ENCODE assay signal across 14 mouse cellular contexts in the genomic region with DNA sequence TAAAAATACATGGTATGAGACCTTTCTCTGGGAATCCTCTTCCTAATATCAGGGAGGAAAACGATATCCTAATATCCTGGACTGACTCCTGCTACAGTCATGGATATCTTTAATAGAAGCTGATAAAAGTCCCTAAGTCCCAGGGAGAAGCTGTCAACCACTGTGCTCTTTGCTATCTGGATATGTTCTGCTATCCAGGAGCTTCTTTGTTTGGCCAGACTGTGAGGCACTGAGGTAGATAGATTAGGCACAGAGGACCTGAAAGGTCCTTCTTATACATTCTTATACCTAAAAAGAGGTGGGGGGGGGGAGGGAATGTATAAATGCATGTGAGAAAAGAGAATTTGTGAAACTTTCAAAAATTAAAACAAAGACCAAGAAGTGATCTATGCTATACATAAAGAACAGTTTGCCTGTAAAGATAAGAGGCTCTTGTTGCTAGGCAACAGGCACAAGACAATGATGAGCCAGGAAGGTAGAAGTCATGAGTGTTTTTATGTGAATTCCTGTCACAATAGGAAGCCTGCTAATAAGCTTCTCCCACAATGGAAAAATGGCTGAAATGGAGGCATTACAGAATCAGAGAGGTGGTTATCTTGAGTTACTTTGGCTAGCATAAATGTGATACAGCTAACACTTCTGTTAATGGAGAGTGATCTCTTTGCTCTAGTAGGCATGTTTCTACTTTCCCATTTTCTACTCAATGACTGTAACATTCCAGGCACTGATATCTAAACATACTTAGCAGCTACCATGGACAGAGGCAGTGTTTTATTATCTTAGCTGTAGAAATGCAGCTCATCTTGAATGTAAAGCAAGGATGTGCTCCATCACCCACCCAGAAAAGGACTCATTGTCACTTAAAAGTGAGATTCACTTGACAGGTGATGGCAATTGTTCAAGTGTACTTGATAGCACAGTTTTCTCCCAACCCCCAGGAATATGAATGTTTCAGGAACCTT.
DNase-seq lines count a peak whose midpoint lies in the region; ATAC-seq and TF ChIP-seq lines count a peak whose summit lies in the region.
"Had no signal": no experiment of that assay in that cellular context is flagged by ENCODE, and none has a peak within 500 bp of the region (broad histone marks: within the 10 kb centered on the region; RNA-seq: fewer than 3 reads in every experiment).

No protein-coding gene starts in this region.

- H3K4me1 ChIP-seq in forebrain, embryonic 12.5 days: peaks cover 7% of the 10 kb centered on the region
- H3K4me1 ChIP-seq in forebrain, embryonic 10.5 days: peaks cover 7% of the 10 kb centered on the region
- no peaks in the 10 kb centered on the region for H3K4me1 ChIP-seq in neural tube, embryonic 12.5 days
- no peaks in the 10 kb centered on the region; the same call in 1 of the 2 replicates for H3K4me1 ChIP-seq in hindbrain, postnatal 0 days (ENCODE audit: insufficient read depth, low read length)
- H3K4me1 ChIP-seq: heart, embryonic 12.5 days had no signal

- no peak overlapping the region for H3K4me2 ChIP-seq in forebrain, embryonic 12.5 days
- H3K4me2 ChIP-seq in neural tube, embryonic 12.5 days (replicated peaks): no peak overlapping the region
- H3K4me2 ChIP-seq in hindbrain, postnatal 0 days (ENCODE audit: low read depth, low read length): no peak overlapping the region
- H3K4me2 ChIP-seq: heart, embryonic 12.5 days; liver, embryonic 11.5 days had no signal

- H3K27me3 ChIP-seq in forebrain, embryonic 12.5 days: no peaks in the 10 kb centered on the region
- no peaks in the 10 kb centered on the region for H3K27me3 ChIP-seq in forebrain, embryonic 10.5 days (ENCODE audit: poor library complexity, severe bottlenecking)
- no peaks in the 10 kb centered on the region for H3K27me3 ChIP-seq in neural tube, embryonic 12.5 days (replicated peaks)
- no peaks in the 10 kb centered on the region for H3K27me3 ChIP-seq in hindbrain, postnatal 0 days (ENCODE audit: insufficient read depth, low read length)
- H3K27me3 ChIP-seq: heart, embryonic 12.5 days had no signal

- no peak for DNase-seq in forebrain, embryonic 10.5 days (ENCODE audit: extremely low spot score, low spot score)
- DNase-seq in neural tube, embryonic 10.5 days (ENCODE audit: extremely low spot score, low spot score): no peak
- peak; percentile 56 for DNase-seq in hindbrain, postnatal 0 days (ENCODE audit: low spot score)
- no peak for DNase-seq in cerebellum, postnatal 10 days
- DNase-seq in adrenal gland, postnatal 10 days: no peak
- DNase-seq in cerebellum, adult 11-12 months: no peak
- DNase-seq: adrenal gland, postnatal 25 days; gastrocnemius, postnatal 36 days; layer of hippocampus, adult 9-11 months had no signal

- no peak overlapping the region for H3K4me3 ChIP-seq in forebrain, embryonic 12.5 days (replicated peaks)
- H3K4me3 ChIP-seq in forebrain, embryonic 10.5 days: no peak overlapping the region
- no peak overlapping the region for H3K4me3 ChIP-seq in neural tube, embryonic 12.5 days
- no peak overlapping the region for H3K4me3 ChIP-seq in hindbrain, postnatal 0 days (ENCODE audit: low read length)
- H3K4me3 ChIP-seq: heart, embryonic 12.5 days had no signal

- no peak overlapping the region for H3K9ac ChIP-seq in forebrain, embryonic 12.5 days
- H3K9ac ChIP-seq in neural tube, embryonic 12.5 days: no peak overlapping the region
- no peak overlapping the region for H3K9ac ChIP-seq in hindbrain, postnatal 0 days (replicated peaks; ENCODE audit: low read length)
- H3K9ac ChIP-seq: heart, embryonic 12.5 days had no signal

- no peaks in the 10 kb centered on the region for H3K9me3 ChIP-seq in forebrain, embryonic 12.5 days
- no peaks in the 10 kb centered on the region for H3K9me3 ChIP-seq in forebrain, embryonic 10.5 days
- H3K9me3 ChIP-seq in neural tube, embryonic 12.5 days: no peaks in the 10 kb centered on the region
- no peaks in the 10 kb centered on the region for H3K9me3 ChIP-seq in hindbrain, postnatal 0 days (ENCODE audit: low read length)
- H3K9me3 ChIP-seq: heart, embryonic 12.5 days had no signal

- ATAC-seq in forebrain, embryonic 12.5 days (ENCODE audit: low FRiP score): peak; percentile 70; the same call in 1 of the 2 replicates
- ATAC-seq in neural tube, embryonic 12.5 days (ENCODE audit: low FRiP score, low read depth): 0 out of 2 replicates have a peak, but pooled peaks have one; percentile 33
- 0 out of 2 replicates have a peak, but pooled peaks have one; percentile 49 for ATAC-seq in hindbrain, postnatal 0 days
- ATAC-seq: lung, postnatal 0 days had no signal

- no peak overlapping the region for H3K27ac ChIP-seq in forebrain, embryonic 12.5 days
- H3K27ac ChIP-seq in forebrain, embryonic 10.5 days: no peak overlapping the region
- no peak overlapping the region for H3K27ac ChIP-seq in neural tube, embryonic 12.5 days
- H3K27ac ChIP-seq in hindbrain, postnatal 0 days: no peak overlapping the region

- no peak for TF ChIP-seq CTCF in hindbrain, postnatal 0 days (IDR thresholded peaks at IDR 0.05; ENCODE audit: low read depth)

- WGBS in forebrain, embryonic 12.5 days: 88% methylated on average over 1 of the region's 1 CpGs
- 85% methylated on average over 1 of the region's 1 CpGs for WGBS in forebrain, embryonic 10.5 days
- 88% methylated on average over 1 of the region's 1 CpGs for WGBS in neural tube, embryonic 12.5 days
- WGBS in hindbrain, postnatal 0 days: 57% methylated on average over 1 of the region's 1 CpGs

- no peaks in the 10 kb centered on the region for H3K36me3 ChIP-seq in forebrain, embryonic 12.5 days (replicated peaks)
- no peaks in the 10 kb centered on the region for H3K36me3 ChIP-seq in forebrain, embryonic 10.5 days (replicated peaks)
- H3K36me3 ChIP-seq in neural tube, embryonic 12.5 days: no peaks in the 10 kb centered on the region
- H3K36me3 ChIP-seq in hindbrain, postnatal 0 days (ENCODE audit: insufficient read depth, low read length): no peaks in the 10 kb centered on the region
- H3K36me3 ChIP-seq: heart, embryonic 12.5 days had no signal
